Mouse (Mus musculus) monocyte, adult 2 months (primary cell): ENCODE data around the gene Trim17.

ENCODE experiments used
- DNase-seq, 2 experiments: peaks; one replicate each; pipeline ENCODE4 v3.0.0; 2022; ENCODE audit warnings: low spot score in 2 of 2, low read depth in 1 of 2

Gene Trim17

DNA sequence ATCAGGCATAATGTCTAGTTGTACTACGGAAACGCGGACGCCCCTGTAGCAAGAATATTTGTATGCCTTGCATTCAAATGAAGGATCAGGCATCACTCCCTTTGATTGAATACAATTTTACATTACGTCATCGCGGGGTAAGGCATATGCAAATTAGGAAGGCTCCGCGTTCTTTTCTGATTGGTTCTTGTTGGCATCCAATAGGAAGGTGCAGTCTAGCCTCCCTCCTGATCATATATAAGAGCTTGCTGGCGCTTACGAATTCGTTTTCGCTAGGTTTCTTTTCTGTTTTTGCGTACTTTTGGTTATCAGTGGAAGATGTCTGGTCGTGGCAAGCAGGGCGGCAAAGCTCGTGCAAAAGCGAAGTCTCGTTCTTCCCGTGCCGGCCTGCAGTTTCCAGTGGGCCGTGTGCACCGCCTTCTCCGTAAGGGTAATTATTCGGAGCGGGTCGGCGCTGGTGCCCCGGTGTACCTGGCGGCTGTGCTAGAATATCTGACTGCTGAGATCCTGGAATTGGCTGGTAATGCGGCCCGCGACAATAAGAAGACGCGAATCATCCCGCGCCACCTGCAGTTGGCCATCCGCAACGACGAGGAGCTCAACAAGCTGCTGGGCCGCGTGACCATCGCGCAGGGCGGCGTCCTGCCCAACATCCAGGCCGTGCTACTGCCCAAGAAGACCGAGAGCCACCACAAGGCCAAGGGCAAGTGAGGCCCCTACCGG, at the start of gene Trim17, which contains the start of gene Hist3h2a:
Trim17 (plus strand) TSS at position 266 of the 723 bp plus-strand sequence.
Hist3h2a (plus strand) TSS at position 266 of the 723 bp plus-strand sequence.
- peak; percentile 66 to 80 for DNase-seq

- no peak for DNase-seq
These were observed 49.6 kb upstream of the Trim17 start for GRCm38 (mm10) chr11:58904838-58905237.

DNA sequence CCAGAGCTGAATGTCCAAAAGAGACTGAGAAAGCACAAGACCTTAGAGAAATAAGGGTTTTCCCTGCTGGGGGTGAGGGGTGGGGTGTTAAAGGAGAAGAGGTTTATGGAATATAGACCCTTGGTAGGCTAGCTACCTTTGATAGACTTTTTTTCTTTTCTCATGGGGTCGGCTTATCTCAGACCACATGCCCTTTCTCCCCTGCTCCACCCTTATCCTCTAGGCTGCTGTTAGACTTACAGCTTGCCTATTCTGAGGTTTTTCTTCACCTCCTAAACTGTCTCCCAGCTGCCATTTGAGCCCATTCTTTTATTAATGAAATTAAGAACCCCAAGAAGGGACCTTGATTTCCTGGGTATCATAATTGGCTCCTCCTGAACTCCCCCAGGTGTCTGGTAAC, 40.7 kb upstream of the Trim17 start:
- DNase-seq, result no peak

DNA sequence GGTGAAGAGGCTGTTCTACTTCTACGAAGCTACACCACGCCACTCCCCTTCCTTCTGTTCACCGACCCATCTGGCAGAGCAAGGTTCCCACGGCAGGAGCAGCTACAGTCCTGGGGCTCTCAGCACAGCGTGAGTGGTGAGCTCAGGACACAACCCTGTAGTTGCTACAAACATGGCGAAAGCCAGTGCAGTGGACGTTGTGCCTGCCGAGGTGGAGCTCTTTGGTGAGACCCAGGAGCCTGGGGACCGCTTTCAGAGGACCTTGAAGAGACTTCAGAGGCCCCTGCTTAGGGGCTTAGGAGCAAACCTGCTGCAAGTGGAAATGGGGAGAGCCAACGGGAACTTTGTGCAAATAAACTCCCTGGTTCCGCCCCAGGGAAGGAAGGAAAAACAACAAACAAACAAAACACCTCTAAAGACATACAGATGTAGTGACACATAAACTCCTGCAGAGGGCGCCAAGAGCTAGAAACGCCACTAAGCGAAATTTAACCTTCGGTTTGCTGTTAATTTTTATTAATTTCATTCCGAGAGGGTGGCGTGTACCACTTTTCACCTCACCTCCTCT, 39.9 kb upstream of the Trim17 start:
- DNase-seq, result no peak

GRCm38 (mm10) chr11:58916879-58917744, 37.4 kb upstream of the Trim17 start:
- peak in 1 of 2 experiments; percentile 19 for DNase-seq

GRCm38 (mm10) chr11:58917745-58918366, 36.6 kb upstream of the Trim17 start, which contains the start of gene Btnl10:
Gene Btnl10 (plus strand): TSS chr11:58917908.
- no peak for DNase-seq

- DNase-seq, result no peak
These were observed 35.7 kb upstream of the Trim17 start for GRCm38 (mm10) chr11:58918759-58919158.

DNA sequence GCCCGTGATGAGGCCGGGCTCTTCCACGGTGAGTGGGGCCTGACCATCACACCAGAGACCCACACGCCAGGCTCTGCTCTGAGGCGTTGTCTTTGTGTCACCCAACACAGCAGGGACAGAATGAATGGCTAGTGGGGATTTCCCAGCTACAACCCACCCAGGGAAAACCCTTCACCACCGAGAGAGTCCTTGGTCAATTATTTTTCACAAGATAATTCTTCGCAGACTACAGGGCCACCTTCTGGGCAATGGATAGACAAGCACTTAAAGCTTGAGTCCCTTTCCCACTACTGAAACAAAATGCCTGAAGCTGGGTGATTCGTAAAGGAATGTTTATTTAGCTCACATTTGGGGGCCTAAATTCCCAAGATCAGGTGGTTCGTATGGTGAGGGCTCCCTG, 32.1 kb upstream of the Trim17 start:
- DNase-seq, result no peak

GRCm38 (mm10) chr11:58926651-58927050, 27.8 kb upstream of the Trim17 start:
- no peak for DNase-seq

GRCm38 (mm10) chr11:58927053-58927452, 27.4 kb upstream of the Trim17 start:
- DNase-seq, result no peak

GRCm38 (mm10) chr11:58927790-58928651, 26.5 kb upstream of the Trim17 start:
- DNase-seq, result peak in 1 of 2 experiments; percentile 57

DNA sequence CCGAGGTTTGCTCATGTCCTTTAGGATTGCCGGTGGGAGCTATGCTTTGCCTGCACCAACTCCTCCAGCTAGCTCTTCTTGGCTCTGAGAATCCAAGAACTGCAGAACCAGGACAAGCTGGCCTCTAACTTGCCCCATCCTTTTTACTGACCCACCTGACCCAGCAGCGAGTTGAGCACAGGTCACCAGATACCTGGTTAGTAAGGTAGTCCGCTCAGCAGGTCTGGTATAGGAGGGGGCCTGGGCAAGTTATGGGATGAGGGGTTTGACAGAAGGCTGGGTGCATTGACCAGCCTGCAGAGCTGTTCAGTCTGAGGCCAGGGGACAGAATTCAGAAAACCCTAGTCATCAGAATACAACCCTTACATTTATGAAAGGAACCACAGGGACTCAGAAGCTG, 25.4 kb upstream of the Trim17 start:
- no peak for DNase-seq

- no peak for DNase-seq
These were observed 24.8 kb upstream of the Trim17 start for GRCm38 (mm10) chr11:58929641-58930040.

DNA sequence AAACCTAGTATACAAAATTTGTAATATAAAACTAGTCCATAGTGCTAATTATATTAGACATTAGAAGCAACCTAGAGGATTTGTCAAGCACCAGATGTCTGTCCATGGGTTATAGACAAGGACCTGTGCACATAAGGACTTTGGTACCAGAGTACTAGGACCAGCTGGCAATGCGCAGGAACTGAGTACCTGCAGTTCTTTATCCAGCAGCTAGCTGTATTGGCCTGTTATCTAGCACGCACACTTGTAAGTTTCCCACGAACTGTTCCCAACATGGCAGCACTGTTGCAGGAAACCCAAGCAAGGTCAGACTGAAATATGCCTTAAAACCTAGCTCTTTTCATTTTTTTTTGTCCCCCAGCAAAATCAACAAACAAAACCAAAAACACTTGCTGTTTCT, 24.2 kb upstream of the Trim17 start:
- DNase-seq, result no peak

DNA sequence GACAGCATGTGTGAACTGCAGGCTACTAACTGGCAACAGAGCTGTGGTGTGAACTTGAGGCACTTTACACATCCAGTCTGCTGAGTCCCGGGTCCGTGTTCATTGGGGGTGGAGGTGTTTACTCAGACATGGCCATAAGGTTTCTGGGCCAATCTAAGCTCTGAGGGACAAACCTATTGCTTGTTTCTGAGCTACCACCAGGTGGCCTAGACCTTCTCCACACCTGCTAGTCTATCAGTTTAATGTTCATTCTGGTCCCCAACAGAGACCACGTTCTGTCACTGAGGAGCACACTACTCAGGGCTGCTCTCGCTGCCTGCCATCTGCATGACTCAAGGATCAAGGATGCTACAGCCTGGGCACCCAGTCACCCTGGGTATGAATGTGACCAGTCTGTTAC, 22.9 kb upstream of the Trim17 start:
- DNase-seq, result no peak

DNA sequence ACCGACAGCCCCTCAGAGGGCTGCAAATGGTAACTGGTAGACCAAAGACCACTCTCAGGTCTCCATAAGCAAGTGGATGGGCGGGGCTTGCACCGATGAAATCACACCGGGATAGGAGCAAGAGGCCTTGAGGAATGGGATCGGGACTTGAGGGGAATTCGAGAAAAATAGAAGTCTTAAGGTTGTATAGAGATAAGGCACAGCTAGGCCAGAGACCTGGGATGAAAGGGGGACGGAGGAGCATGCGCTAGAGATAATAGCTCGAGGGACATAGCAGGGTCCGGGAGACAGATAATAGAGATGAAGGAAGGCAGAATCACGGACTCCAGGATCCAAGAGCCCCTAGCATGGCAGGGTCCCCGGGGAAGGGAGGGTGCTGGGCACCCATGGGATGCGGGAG, 16.6 kb upstream of the Trim17 start:
- no peak for DNase-seq

DNA sequence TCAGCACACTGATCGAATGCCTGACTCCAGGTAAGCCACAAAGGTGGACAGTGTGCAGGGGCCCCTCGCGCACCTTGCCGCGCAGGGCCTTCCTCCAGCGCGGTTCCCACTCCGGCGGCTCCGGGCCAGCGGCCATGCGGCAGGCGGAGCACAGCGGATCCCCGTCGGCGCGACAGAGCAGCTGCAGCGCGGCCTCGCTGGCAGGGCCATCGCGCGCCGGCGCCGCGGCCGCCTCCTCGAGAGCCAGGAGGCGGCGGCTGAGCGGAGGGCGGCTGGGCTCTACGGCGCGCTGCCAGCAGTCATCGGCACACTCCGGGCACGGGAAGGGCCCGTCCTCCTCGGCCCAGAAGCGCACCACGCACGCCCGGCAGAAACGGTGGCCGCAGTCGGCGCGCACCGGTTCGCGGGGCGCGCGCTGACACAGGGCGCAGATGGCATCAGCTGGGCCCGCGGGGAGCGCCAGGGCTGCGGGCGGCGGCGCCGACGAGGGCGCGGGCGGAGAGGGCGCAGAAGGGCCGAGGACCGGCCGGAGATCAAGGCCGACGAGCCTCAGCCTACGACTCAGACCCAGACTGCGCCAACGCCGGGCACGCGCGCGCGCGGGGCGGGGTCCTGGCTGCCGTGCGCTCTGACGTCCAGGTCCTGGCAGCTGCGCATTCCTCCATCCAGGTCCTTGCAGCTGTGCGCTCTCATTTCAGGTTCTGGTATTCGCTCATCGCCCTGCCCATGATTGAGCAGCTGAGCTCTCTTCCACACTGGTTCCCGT, 16.0 kb upstream of the Trim17 start, which contains the start of gene Rnf187:
Rnf187 (minus strand) TSS at position 595 of the 766 bp plus-strand sequence.
- peak; percentile 52 to 69 for DNase-seq

DNA sequence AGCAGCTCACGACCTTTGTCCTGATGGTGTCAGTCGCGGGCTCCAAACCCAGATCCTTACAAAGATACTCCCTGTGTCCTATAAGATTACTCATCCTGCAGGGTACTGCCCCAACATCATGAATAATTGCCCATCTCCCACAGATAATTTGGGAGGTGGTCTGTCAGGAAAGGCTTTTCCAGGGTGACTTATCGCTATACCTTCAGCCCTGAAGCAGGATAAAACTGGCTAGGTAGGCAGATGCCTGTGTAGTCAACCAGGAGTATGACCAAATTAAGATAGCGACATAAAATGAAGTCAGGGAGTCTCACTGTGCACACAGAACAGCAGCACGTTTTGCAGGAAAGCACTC, 15.4 kb upstream of the Trim17 start:
- DNase-seq, result no peak

GRCm38 (mm10) chr11:58944136-58944535, 10.3 kb upstream of the Trim17 start:
- no peak for DNase-seq

DNA sequence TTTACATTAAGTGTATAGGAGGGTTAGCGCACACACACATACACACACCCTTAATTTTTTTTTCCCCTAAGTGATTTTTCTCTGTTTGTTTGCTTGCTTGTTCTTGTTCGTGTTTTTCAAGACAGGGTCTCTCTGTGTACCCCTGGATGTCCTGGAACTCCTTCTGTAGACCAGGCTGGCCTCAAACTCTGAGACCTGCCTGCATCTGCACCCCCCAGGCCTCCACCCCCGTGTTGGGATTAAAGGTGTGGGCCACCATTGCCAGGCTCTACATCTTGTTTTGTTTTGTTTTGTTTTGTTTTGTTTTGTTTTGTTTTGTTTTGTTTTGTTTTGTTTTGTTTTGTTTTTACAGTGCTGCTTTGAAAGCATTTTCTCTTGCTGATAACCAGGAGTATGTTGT, 7.2 kb upstream of the Trim17 start:
- no peak for DNase-seq
